Mouse (Mus musculus) forebrain, embryonic 16.5 days (tissue): Measurements from ENCODE around the gene Mpp6. TPM values are rescaled to one million over a fixed set of nuclear protein-coding genes. Genes with fewer than 3 reads are reported as not detected.

Experiments
- ATAC-seq: fragments of 200-750 bp; cut with Nextera tagmentation; 2 replicates; pipeline ENCODE4 v1.8.0; 2017; ENCODE audit warnings: mild to moderate bottlenecking, moderate library complexity
- H3K27ac ChIP-seq: fragments of 300-500 bp; sonication (generic); 2 replicates; pipeline ENCODE4 v1.5.1; 2014; ENCODE audit warnings: low read length, control low read depth
- H3K27me3 ChIP-seq: fragments of 300-500 bp; sonication (generic); replicated peaks from 2 replicates; pipeline ENCODE4 v1.6.1; 2014; ENCODE audit warnings: low read length; ENCODE audit not compliant: control insufficient read depth, insufficient read depth
- H3K36me3 ChIP-seq: fragments of 300-500 bp; sonication (generic); 2 replicates; pipeline ENCODE4 v1.6.1; 2014; ENCODE audit not compliant: control insufficient read depth, insufficient read depth
- H3K4me1 ChIP-seq: fragments of 300-500 bp; sonication (generic); replicated peaks from 2 replicates; pipeline ENCODE4 v1.6.1; 2014; ENCODE audit warnings: low read length; ENCODE audit not compliant: control insufficient read depth, insufficient read depth
- H3K4me2 ChIP-seq: fragments of 300-500 bp; sonication (generic); 2 replicates; pipeline ENCODE4 v1.6.1; 2014; ENCODE audit warnings: mild to moderate bottlenecking, low read length, control low read depth
- H3K4me3 ChIP-seq: fragments of 300-500 bp; sonication (generic); replicated peaks from 2 replicates; pipeline ENCODE4 v1.5.1; 2014; ENCODE audit warnings: mild to moderate bottlenecking, low read length, control low read depth
- H3K9ac ChIP-seq: fragments of 300-500 bp; sonication (generic); replicated peaks from 2 replicates; pipeline ENCODE4 v1.6.1; 2014; ENCODE audit warnings: low read depth, low read length, control low read depth
- H3K9me3 ChIP-seq: fragments of 300-500 bp; sonication (generic); 2 replicates; pipeline ENCODE4 v1.6.1; 2016; ENCODE audit warnings: low read length; ENCODE audit not compliant: control insufficient read depth
- WGBS: fragments of 180-500 bp; shearing (Covaris S2); extraction: QIAGEN DNeasy Blood & Tissue Kit; methylation state at CpG from one replicate; pipeline ENCODE4 v1.1.7; 2014; 5-methylcytosine and 5-hydroxymethylcytosine counted together
- polyA plus RNA-seq: library from polyadenylated mRNA; unstranded; fragments of >200 nt; fragmentation: Nextera tagmentation; extraction: Ambion mirVana; gene quantifications from 2 replicates; pipeline ENCODE4 v1.2.1, GENCODE M21; 2015

Gene Mpp6
- polyA plus RNA-seq, 1 experiment from 2014 or later = 77.5 TPM

DNA sequence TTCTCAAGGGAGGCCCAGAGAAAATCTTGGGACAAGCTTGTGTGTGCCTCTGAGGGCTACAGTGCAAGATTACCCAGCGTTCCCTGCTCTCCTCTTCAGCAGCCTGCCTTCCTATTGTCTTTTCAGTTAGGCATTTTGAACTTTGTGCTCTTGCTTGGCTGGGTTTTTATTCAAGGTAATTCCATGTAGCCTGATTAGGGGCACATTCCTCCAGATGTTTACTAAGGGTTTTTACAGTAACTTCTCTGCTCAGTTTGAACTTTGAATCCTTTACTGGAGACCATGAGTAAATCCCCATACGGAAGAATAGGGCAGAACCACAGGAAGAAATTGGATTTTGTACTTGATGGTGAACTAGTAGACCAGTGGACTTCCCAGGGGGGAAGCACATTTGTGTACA, 16.3 kb downstream of the Mpp6 start:
- WGBS = 91% methylated on average over 2 of the region's 2 CpGs
- Histone ChIP-seq H3K27me3 (no peaks in the 10 kb centered on the region), H3K4me1 (no peaks in the 10 kb centered on the region), H3K27ac (no peak overlapping the region), H3K4me2 (no peak overlapping the region), H3K36me3 (peaks cover 2% of the 10 kb centered on the region), H3K9me3 (no peaks in the 10 kb centered on the region; the same call in 1 of the 2 replicates), H3K4me3 (no peak overlapping the region), H3K9ac (no peak overlapping the region)
- ATAC-seq = no peak

DNA sequence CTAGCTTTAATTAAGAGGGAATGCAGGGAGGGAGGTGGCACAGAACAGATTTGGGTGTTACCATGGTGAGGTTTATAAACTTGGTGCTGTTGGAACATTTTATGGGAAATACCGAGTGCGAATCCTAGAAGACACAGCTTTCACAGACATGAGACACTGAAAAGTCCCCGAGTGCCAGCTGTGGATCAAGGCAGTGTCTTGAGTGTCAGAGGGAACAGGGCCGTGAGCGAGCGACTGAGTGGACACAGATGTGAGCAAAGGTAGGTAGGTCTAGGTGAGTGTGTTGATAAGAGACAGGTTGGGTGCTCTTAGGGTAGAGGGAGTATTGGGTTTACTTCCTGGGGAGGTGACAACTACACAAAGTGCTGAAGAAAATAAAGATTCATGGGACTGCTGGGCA, 17.5 kb downstream of the Mpp6 start:
- H3K4me3 ChIP-seq = no peak overlapping the region
- H3K36me3 ChIP-seq = no peaks in the 10 kb centered on the region; the same call in none of the 2 replicates
- WGBS = 97% methylated on average over 6 of the region's 6 CpGs
- ATAC-seq = no peak
- H3K4me2 ChIP-seq = no peak overlapping the region
- no peak overlapping the region for H3K9ac ChIP-seq
- H3K27me3 ChIP-seq = no peaks in the 10 kb centered on the region
- H3K9me3 ChIP-seq = no peaks in the 10 kb centered on the region; the same call in 1 of the 2 replicates
- H3K4me1 ChIP-seq = no peaks in the 10 kb centered on the region
- H3K27ac ChIP-seq = no peak overlapping the region

DNA sequence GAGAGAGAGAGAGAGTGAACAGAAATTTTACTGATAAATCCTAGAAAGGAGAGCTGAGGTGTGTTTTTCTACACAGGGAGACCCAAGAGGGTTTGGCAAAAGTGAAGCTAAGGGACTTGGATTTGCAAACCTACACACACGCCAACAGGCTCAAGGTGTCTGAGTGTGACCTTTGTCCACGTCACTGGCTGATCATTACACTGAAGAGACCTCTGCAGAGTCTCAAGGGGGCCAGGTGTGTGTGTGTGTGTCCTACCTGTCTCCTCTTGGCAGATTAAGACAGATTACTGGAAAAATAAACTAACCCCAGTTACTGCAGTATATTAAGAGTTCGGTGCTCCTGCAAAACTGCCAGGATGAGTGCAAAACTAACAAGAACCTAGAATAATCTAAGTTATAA, 27.6 kb downstream of the Mpp6 start:
- no peaks in the 10 kb centered on the region for H3K27me3 ChIP-seq
- ATAC-seq = no peak
- H3K9ac ChIP-seq = no peak overlapping the region
- H3K36me3 ChIP-seq = no peaks in the 10 kb centered on the region
- no peak overlapping the region for H3K4me2 ChIP-seq
- H3K4me3 ChIP-seq = no peak overlapping the region
- no peak overlapping the region for H3K27ac ChIP-seq
- no peaks in the 10 kb centered on the region for H3K9me3 ChIP-seq
- WGBS = 95% methylated on average over 3 of the region's 3 CpGs
- no peaks in the 10 kb centered on the region for H3K4me1 ChIP-seq

DNA sequence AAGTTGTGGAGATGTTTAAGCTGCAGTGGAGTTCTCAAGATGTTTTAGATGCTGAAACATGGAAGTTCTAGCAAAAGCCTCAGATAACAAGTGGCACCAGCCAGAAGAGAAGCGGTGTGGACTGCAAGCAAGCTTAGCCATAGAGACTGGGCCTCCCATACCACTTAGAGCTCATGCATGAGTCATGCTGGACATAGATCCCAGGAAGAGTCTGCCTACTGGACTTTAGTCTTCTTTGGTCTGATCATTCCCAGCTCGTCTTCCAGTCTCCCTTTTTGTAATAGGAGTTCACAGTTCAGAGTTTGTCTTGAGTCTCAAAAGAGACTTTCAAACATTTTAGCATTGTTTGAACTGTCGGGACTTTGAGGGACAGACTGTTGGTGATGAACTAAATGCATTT, 29.5 kb downstream of the Mpp6 start:
- WGBS = 89% methylated on average over 3 of the region's 3 CpGs
- ATAC-seq = no peak
- no peaks in the 10 kb centered on the region for H3K4me1 ChIP-seq

DNA sequence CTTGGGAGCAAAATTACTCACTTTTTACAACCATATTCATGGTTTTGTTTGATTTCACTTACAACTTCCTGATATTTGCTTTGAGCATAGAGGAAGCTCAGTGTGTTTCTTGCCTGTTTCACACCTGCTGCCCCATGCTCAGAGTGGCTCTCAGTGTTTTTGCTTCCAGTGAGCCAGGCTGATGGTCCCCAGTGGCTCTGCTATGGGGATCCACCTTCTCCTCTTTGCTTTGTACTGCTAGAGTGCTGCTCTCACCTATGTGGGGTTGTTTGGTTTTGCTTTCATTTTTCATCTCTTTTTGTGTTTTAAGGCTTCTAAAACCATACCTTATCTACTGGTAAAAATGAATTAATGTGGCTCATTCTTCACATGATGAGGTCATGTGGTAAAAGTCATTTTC, 36.1 kb downstream of the Mpp6 start:
- H3K4me1 ChIP-seq = no peaks in the 10 kb centered on the region
- peaks cover 4% of the 10 kb centered on the region; the same call in 1 of the 2 replicates for H3K36me3 ChIP-seq
- no peak overlapping the region for H3K27ac ChIP-seq
- no peak overlapping the region for H3K4me3 ChIP-seq
- no peaks in the 10 kb centered on the region for H3K27me3 ChIP-seq
- H3K9me3 ChIP-seq = no peaks in the 10 kb centered on the region
- ATAC-seq = no peak
- no peak overlapping the region for H3K9ac ChIP-seq
- no peak overlapping the region for H3K4me2 ChIP-seq

More for the DNA sequence above, 29.5 kb downstream of the Mpp6 start:
- Histone ChIP-seq H3K36me3 (no peaks in the 10 kb centered on the region), H3K4me3 (no peak overlapping the region), H3K27ac (no peak overlapping the region), H3K4me2 (no peak overlapping the region), H3K9me3 (no peaks in the 10 kb centered on the region), H3K9ac (no peak overlapping the region), H3K27me3 (no peaks in the 10 kb centered on the region)

DNA sequence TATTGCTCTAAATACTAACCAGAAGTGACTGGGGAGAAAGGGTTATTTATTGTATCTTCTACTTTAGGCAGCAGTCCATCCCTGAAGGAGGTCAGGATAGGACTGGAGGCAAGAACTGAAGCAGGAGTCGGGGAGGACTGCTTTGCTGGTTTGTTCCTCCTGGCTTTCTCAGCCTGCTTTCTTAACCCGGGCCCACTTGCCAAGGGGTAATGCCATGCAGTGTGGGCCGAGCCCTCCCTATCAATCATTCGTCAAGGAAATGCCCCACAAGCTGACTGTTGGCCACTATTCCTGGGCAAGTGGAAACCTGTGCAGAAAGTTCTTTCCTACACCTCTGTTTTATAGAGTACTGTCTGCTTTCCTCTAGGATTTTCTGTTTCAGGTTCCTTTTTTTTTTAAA, 39.3 kb downstream of the Mpp6 start:
- Histone ChIP-seq H3K27me3 (no peaks in the 10 kb centered on the region), H3K4me3 (no peak overlapping the region), H3K4me1 (no peaks in the 10 kb centered on the region), H3K9me3 (no peaks in the 10 kb centered on the region), H3K27ac (no peak overlapping the region), H3K9ac (no peak overlapping the region), H3K36me3 (peaks cover 4% of the 10 kb centered on the region; the same call in 1 of the 2 replicates), H3K4me2 (no peak overlapping the region)
- WGBS = 94% methylated on average over 4 of the region's 4 CpGs
- no peak for ATAC-seq

DNA sequence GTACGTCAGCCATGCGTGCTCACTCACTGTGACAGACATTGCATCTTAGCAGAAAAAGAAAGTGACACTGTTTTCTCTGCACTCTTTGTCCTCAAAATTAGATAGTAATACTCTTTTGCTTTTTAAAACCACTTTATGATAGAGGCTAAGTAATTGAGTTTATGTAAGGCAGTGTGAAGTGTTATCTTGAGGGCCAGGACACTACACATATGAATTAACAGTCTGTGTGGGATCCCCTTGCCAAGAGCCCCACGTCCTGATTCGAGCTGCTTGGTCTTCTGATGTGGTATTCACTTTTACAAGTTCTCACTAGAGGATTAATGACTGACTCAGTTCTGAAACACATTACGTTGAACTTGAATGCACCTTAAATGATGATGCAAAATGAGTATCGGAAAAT, 49.8 kb downstream of the Mpp6 start:
- no peak overlapping the region for H3K9ac ChIP-seq
- 76% methylated on average over 6 of the region's 6 CpGs for WGBS
- no peaks in the 10 kb centered on the region for H3K27me3 ChIP-seq
- no peak overlapping the region for H3K4me2 ChIP-seq
- H3K4me1 ChIP-seq = no peaks in the 10 kb centered on the region
- H3K4me3 ChIP-seq = no peak overlapping the region
- H3K9me3 ChIP-seq = no peaks in the 10 kb centered on the region
- no peaks in the 10 kb centered on the region for H3K36me3 ChIP-seq
- ATAC-seq = no peak
- no peak overlapping the region for H3K27ac ChIP-seq

DNA sequence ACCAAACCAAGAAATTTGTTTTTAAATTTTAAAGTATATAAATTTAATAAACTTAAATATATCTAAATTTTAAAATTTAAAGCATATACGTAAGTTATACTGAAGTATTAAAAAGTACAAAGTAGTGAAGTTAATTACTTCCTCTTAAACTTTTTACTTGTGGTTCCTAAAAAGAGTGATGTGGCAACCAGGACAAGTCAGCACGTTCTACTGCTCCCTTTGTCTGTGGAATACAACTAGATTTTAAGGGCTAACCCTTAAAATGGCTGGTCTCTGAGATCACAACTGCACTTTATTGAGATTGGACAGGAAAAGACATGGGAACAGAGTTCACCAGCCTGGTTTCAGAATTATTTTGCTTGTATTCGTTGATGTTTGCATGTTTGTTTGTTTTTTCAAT, 53.0 kb downstream of the Mpp6 start:
- Histone ChIP-seq H3K4me3 (no peak overlapping the region), H3K4me2 (no peak overlapping the region), H3K4me1 (no peaks in the 10 kb centered on the region), H3K27ac (no peak overlapping the region), H3K9ac (no peak overlapping the region), H3K27me3 (no peaks in the 10 kb centered on the region), H3K9me3 (no peaks in the 10 kb centered on the region), H3K36me3 (no peaks in the 10 kb centered on the region)
- ATAC-seq = no peak
- 93% methylated on average over 3 of the region's 3 CpGs for WGBS

DNA sequence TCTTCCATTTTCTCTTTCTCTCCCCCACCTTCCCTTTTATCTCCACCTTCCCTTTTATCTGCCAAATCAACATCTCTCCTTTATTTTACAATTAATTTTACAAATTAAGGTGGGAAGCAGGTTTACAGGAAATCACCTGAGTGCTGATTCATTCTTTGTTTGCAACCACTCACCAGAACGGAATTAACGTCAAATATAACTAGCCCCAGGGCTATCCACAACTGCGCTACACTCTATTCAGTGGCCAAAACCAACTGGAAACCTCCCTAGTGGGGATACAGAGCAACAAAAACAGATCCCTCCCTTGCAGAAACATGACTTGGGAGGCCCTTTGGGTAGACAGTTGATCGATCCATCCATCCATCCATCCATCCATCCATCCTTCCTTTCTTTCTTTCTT, 58.8 kb downstream of the Mpp6 start:
- Histone ChIP-seq H3K9ac (no peak overlapping the region), H3K27ac (no peak overlapping the region), H3K27me3 (no peaks in the 10 kb centered on the region), H3K36me3 (peaks cover 5% of the 10 kb centered on the region), H3K4me3 (no peak overlapping the region), H3K4me1 (no peaks in the 10 kb centered on the region), H3K9me3 (peaks cover 3% of the 10 kb centered on the region; the same call in 1 of the 2 replicates), H3K4me2 (no peak overlapping the region)
- 80% methylated on average over 4 of the region's 4 CpGs for WGBS
- ATAC-seq = no peak

DNA sequence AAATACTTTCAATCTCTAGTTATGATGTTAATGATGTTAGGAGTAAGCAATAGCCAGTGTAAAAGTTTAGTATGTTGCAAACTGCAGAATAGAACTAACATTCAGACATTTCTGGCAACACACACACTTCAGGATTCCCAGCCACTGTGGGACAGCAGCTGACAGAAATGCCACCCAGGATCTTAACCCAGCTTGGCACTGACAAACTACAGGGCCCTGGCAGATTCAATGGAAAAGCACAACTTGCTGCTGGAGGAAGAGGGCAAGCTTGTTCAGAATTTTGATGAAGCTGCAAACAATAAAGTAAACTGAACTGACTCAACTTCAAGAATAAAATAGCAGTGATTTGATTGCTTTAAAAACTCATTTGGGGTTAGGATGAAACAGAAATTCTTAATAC, 59.7 kb downstream of the Mpp6 start:
- Histone ChIP-seq H3K4me1 (no peaks in the 10 kb centered on the region), H3K27me3 (no peaks in the 10 kb centered on the region), H3K9me3 (peaks cover 3% of the 10 kb centered on the region; the same call in 1 of the 2 replicates), H3K27ac (no peak overlapping the region), H3K36me3 (peaks cover 5% of the 10 kb centered on the region), H3K4me2 (no peak overlapping the region), H3K4me3 (no peak overlapping the region), H3K9ac (no peak overlapping the region)
- no peak for ATAC-seq
